Mouse (Mus musculus) midbrain, postnatal 0 days (tissue): Measurements from ENCODE around the gene Tmed4. TPM values are rescaled to one million over a fixed set of nuclear protein-coding genes. Genes with fewer than 3 reads are reported as not detected.
A peak's percentile ranks its signal among the peaks of the same experiment; 100 is the strongest.

ENCODE experiments used
- ATAC-seq: fragments of 200-750 bp; cut with Nextera tagmentation; 2 replicates; pipeline ENCODE4 v1.8.0; 2017; ENCODE audit warnings: moderate number of reproducible peaks, mild to moderate bottlenecking, moderate TSS enrichment, moderate library complexity; ENCODE audit not compliant: low FRiP score
- DNase-seq: peaks from one replicate; pipeline ENCODE4 v3.0.0-alpha.2; 2015; ENCODE audit warnings: low spot score
- H3K27ac ChIP-seq: fragments of 300-500 bp; sonication (generic); 2 replicates; pipeline ENCODE4 v1.5.1; 2014; ENCODE audit warnings: low read depth, mild to moderate bottlenecking, low read length, mixed read lengths
- H3K27me3 ChIP-seq: fragments of 300-500 bp; sonication (generic); 2 replicates; pipeline ENCODE4 v1.6.1; 2014; ENCODE audit warnings: low read length, control low read depth, mixed read lengths; ENCODE audit not compliant: insufficient read depth
- H3K36me3 ChIP-seq: fragments of 300-500 bp; sonication (generic); 2 replicates; pipeline ENCODE4 v1.6.1; 2014; ENCODE audit warnings: low read length, control low read depth, mixed read lengths; ENCODE audit not compliant: insufficient read depth
- H3K4me1 ChIP-seq: fragments of 300-500 bp; sonication (generic); 2 replicates; pipeline ENCODE4 v1.6.1; 2014; ENCODE audit warnings: mild to moderate bottlenecking, control low read depth, antibody characterized with exemption, low read length, mixed read lengths; ENCODE audit not compliant: insufficient read depth
- H3K4me2 ChIP-seq: fragments of 300-500 bp; sonication (generic); 2 replicates; pipeline ENCODE4 v1.6.1; 2014; ENCODE audit warnings: low read depth, mild to moderate bottlenecking, low read length, mixed read lengths; ENCODE audit not compliant: poor library complexity, severe bottlenecking
- H3K4me3 ChIP-seq: fragments of 300-500 bp; sonication (generic); 2 replicates; pipeline ENCODE4 v1.5.1; 2014; ENCODE audit warnings: low read depth, mild to moderate bottlenecking, low read length, moderate library complexity
- H3K9ac ChIP-seq: fragments of 300-500 bp; sonication (generic); replicated peaks from 2 replicates; pipeline ENCODE4 v1.6.1; 2014; ENCODE audit warnings: mild to moderate bottlenecking, low read length, moderate library complexity, mixed read lengths; ENCODE audit not compliant: poor library complexity, severe bottlenecking
- H3K9me3 ChIP-seq: fragments of 300-500 bp; sonication (generic); 2 replicates; pipeline ENCODE4 v1.6.1; 2016; ENCODE audit warnings: low read length, control low read depth
- CTCF ChIP-seq: IDR thresholded peaks from 2 replicates; pipeline ENCODE4 v1.5.1; 2016; ENCODE audit warnings: antibody characterized with exemption, mild to moderate bottlenecking
- WGBS: fragments of 180-500 bp; shearing (Covaris S2); extraction: QIAGEN DNeasy Blood & Tissue Kit; methylation state at CpG from one replicate; pipeline ENCODE4 v1.1.7; 2014; 5-methylcytosine and 5-hydroxymethylcytosine counted together
- polyA plus RNA-seq: library from polyadenylated mRNA; unstranded; fragments of >200 nt; fragmentation: Nextera tagmentation; extraction: Ambion mirVana; gene quantifications from 2 replicates; pipeline ENCODE4 v1.2.1, GENCODE M21; 2015
- total RNA-seq: library from RNA; depleted of rRNA; stranded (reverse); fragments of >200 nt; gene quantifications from 2 replicates; pipeline ENCODE4 v1.2.3, GENCODE M21; 2014; rRNA removed

Gene Tmed4
- total RNA-seq (69.9 and 92.7 TPM in 2 replicates), polyA plus RNA-seq (90.1 and 98.9 TPM in 2 replicates)

- TF ChIP-seq CTCF = peak; percentile 84
Measured at GRCm38 (mm10) chr11:6274387-6275093, at the start of gene Tmed4. Gene Tmed4 (minus strand): TSS chr11:6274870.

GRCm38 (mm10) chr11:6323348-6323747 lies 48.7 kb upstream of the Tmed4 start:
- ATAC-seq = no peak
- Histone ChIP-seq H3K4me3 (no peak overlapping the region), H3K4me2 (no peak overlapping the region)

More at GRCm38 (mm10) chr11:6274387-6275093, at the start of gene Tmed4:
- Histone ChIP-seq H3K27ac (peak within 1 kb of the TSS; percentile 74), H3K4me2 (peak within 1 kb of the TSS; percentile 64), H3K4me1 (peaks cover 8% of the 10 kb centered on the region), H3K27me3 (no peaks in the 10 kb centered on the region), H3K4me3 (peak within 1 kb of the TSS; percentile 92), H3K9ac (peak within 1 kb of the TSS; percentile 95), H3K9me3 (no peaks in the 10 kb centered on the region), H3K36me3 (peaks cover 12% of the 10 kb centered on the region)
- peak; percentile 98 for DNase-seq
- peak; percentile 96 for ATAC-seq
- 0% methylated on average over 39 of the region's 39 CpGs for WGBS

GRCm38 (mm10) chr11:6322086-6322485 lies 47.4 kb upstream of the Tmed4 start:
- 93% methylated on average over 2 of the region's 2 CpGs for WGBS
- H3K4me2 ChIP-seq = no peak overlapping the region
- no peaks in the 10 kb centered on the region for H3K27me3 ChIP-seq
- no peak for DNase-seq
- H3K4me3 ChIP-seq = no peak overlapping the region
- no peak for ATAC-seq
- no peak overlapping the region for H3K27ac ChIP-seq
- H3K36me3 ChIP-seq = peaks cover 41% of the 10 kb centered on the region
- H3K9me3 ChIP-seq = no peaks in the 10 kb centered on the region
- no peak for TF ChIP-seq CTCF
- H3K9ac ChIP-seq = no peak overlapping the region
- H3K4me1 ChIP-seq = no peaks in the 10 kb centered on the region

More at GRCm38 (mm10) chr11:6323348-6323747, 48.7 kb upstream of the Tmed4 start:
- H3K4me1 ChIP-seq = no peaks in the 10 kb centered on the region
- no peak for DNase-seq
- H3K27me3 ChIP-seq = no peaks in the 10 kb centered on the region
- 95% methylated on average over 5 of the region's 5 CpGs for WGBS
- no peaks in the 10 kb centered on the region for H3K9me3 ChIP-seq
- no peak overlapping the region for H3K9ac ChIP-seq
- TF ChIP-seq CTCF = no peak
- H3K36me3 ChIP-seq = peaks cover 31% of the 10 kb centered on the region; the same call in 1 of the 2 replicates
- no peak overlapping the region for H3K27ac ChIP-seq

- DNase-seq (no peak), ATAC-seq (no peak)
- Histone ChIP-seq H3K9ac (no peak overlapping the region), H3K27ac (no peak overlapping the region), H3K4me3 (no peak overlapping the region), H3K27me3 (no peaks in the 10 kb centered on the region), H3K36me3 (peaks cover 43% of the 10 kb centered on the region), H3K4me1 (no peaks in the 10 kb centered on the region), H3K4me2 (no peak overlapping the region), H3K9me3 (no peaks in the 10 kb centered on the region)
- 94% methylated on average over 2 of the region's 2 CpGs for WGBS
- TF ChIP-seq CTCF = no peak
Measured at GRCm38 (mm10) chr11:6319374-6319773, 44.7 kb upstream of the Tmed4 start.

- no peak overlapping the region for H3K4me3 ChIP-seq
- peaks cover 39% of the 10 kb centered on the region for H3K36me3 ChIP-seq
- no peak for TF ChIP-seq CTCF
- 95% methylated on average over 5 of the region's 5 CpGs for WGBS
- ATAC-seq (no peak), DNase-seq (no peak)
- no peak overlapping the region for H3K9ac ChIP-seq
- no peak overlapping the region for H3K27ac ChIP-seq
- no peaks in the 10 kb centered on the region for H3K27me3 ChIP-seq
- H3K4me1 ChIP-seq = no peaks in the 10 kb centered on the region
- no peak overlapping the region for H3K4me2 ChIP-seq
- H3K9me3 ChIP-seq = no peaks in the 10 kb centered on the region
Measured at GRCm38 (mm10) chr11:6318559-6318958, 43.9 kb upstream of the Tmed4 start.

- H3K27me3 ChIP-seq = no peaks in the 10 kb centered on the region
- H3K4me3 ChIP-seq = no peak overlapping the region
- H3K4me2 ChIP-seq = no peak overlapping the region
- peaks cover 39% of the 10 kb centered on the region for H3K36me3 ChIP-seq
- H3K27ac ChIP-seq = no peak overlapping the region
- H3K4me1 ChIP-seq = no peaks in the 10 kb centered on the region
- no peaks in the 10 kb centered on the region for H3K9me3 ChIP-seq
- 82% methylated on average over 11 of the region's 11 CpGs for WGBS
- DNase-seq = no peak
- no peak for TF ChIP-seq CTCF
- ATAC-seq = no peak
- H3K9ac ChIP-seq = no peak overlapping the region
Measured at GRCm38 (mm10) chr11:6316821-6317220, 42.2 kb upstream of the Tmed4 start.
